8 mouse cellular contexts compared by ENCODE assay signal in genomic region chr6:42583488-42583872, GRCm38 (mm10). TPM values are rescaled to one million over a fixed set of nuclear protein-coding genes. Genes with fewer than 3 reads are reported as not detected.
DNase-seq lines count a peak whose midpoint lies in the region; ATAC-seq and TF ChIP-seq lines count a peak whose summit lies in the region.

No protein-coding gene starts in this region.

- DNase-seq in ES-E14 (ENCODE audit: low read depth, low spot score) = peak; percentile 37
- peak; percentile 77 for DNase-seq in adrenal gland, postnatal 25 days
- DNase-seq in embryonic facial prominence, embryonic 14.5 days (ENCODE audit: low spot score) = peak; percentile 62
- peak; percentile 78 for DNase-seq in hindbrain, embryonic 11.5 days (ENCODE audit: low spot score)
- peak; percentile 44 to 60 for DNase-seq in layer of hippocampus, postnatal 36 days
- DNase-seq in lung, postnatal 25 days (ENCODE audit: low spot score) = peak; percentile 60
- DNase-seq in right cerebral cortex, postnatal 36 days (ENCODE audit: low spot score in 2 of 2) = peak; percentile 16 to 34

- H3K4me1 ChIP-seq in ES-E14 (ENCODE audit: control insufficient read depth in 2 of 2, insufficient read depth in 2 of 2, low read length in 2 of 2, poor library complexity in 1 of 2) = no peaks in the 10 kb centered on the region
- no peaks in the 10 kb centered on the region for H3K4me1 ChIP-seq in embryonic facial prominence, embryonic 14.5 days (ENCODE audit: control insufficient read depth, insufficient read depth, low read length)
- no peaks in the 10 kb centered on the region for H3K4me1 ChIP-seq in hindbrain, embryonic 11.5 days (replicated peaks; ENCODE audit: control insufficient read depth, insufficient read depth, low read length)

- no peak overlapping the region for H3K4me3 ChIP-seq in ES-E14 (ENCODE audit: insufficient read depth in 1 of 2, low read depth in 1 of 2, low read length in 2 of 2, poor library complexity in 1 of 2, severe bottlenecking in 1 of 2)
- H3K4me3 ChIP-seq in embryonic facial prominence, embryonic 14.5 days (ENCODE audit: low read depth, low read length) = no peak overlapping the region
- H3K4me3 ChIP-seq in hindbrain, embryonic 11.5 days (ENCODE audit: low read depth, low read length) = no peak overlapping the region

- WGBS in embryonic facial prominence, embryonic 14.5 days = under 1% methylated on average over 7 of the region's 7 CpGs
- WGBS in hindbrain, embryonic 11.5 days = 1% methylated on average over 7 of the region's 7 CpGs

- H3K4me2 ChIP-seq in embryonic facial prominence, embryonic 14.5 days (ENCODE audit: low read depth, low read length) = peak overlapping the region; percentile 40
- H3K4me2 ChIP-seq in hindbrain, embryonic 11.5 days (replicated peaks; ENCODE audit: low read depth, low read length) = no peak overlapping the region

- no peaks in the 10 kb centered on the region for H3K36me3 ChIP-seq in ES-E14 (ENCODE audit: control insufficient read depth, insufficient read depth, low read length, poor library complexity, severe bottlenecking)
- H3K36me3 ChIP-seq in embryonic facial prominence, embryonic 14.5 days (ENCODE audit: control insufficient read depth, insufficient read depth, low read length) = no peaks in the 10 kb centered on the region
- H3K36me3 ChIP-seq in hindbrain, embryonic 11.5 days (ENCODE audit: control insufficient read depth, insufficient read depth, low read length) = no peaks in the 10 kb centered on the region

- ATAC-seq in embryonic facial prominence, embryonic 14.5 days (ENCODE audit: low read depth) = no peak
- ATAC-seq in hindbrain, embryonic 11.5 days (ENCODE audit: low FRiP score) = no peak
- no peak for ATAC-seq in erythroblast, adult 5-6 weeks (replicated peaks; ENCODE audit: low FRiP score, poor library complexity, severe bottlenecking)

- no peak overlapping the region for H3K9ac ChIP-seq in ES-E14 (ENCODE audit: insufficient read depth, low read depth, low read length, poor library complexity, severe bottlenecking)
- no peak overlapping the region for H3K9ac ChIP-seq in embryonic facial prominence, embryonic 14.5 days (ENCODE audit: low read depth, low read length)
- no peak overlapping the region for H3K9ac ChIP-seq in hindbrain, embryonic 11.5 days (ENCODE audit: low read depth, low read length)

- in situ Hi-C loops in ES-E14 (cut with MboI; ENCODE audit: low sequenced_read_pairs in 2 of 2, unreplicated experiment in 2 of 2) = loop anchor here in 1 of 2 experiments (10.0 kb wide), 1 partner anchor 349 kb away; no protein-coding TSS in a partner anchor

- no peaks in the 10 kb centered on the region for H3K9me3 ChIP-seq in ES-E14 (ENCODE audit: control insufficient read depth, insufficient read depth, low read depth, low read length)
- H3K9me3 ChIP-seq in embryonic facial prominence, embryonic 14.5 days (ENCODE audit: control insufficient read depth, low read length) = no peaks in the 10 kb centered on the region
- H3K9me3 ChIP-seq in hindbrain, embryonic 11.5 days (ENCODE audit: control insufficient read depth, low read length) = no peaks in the 10 kb centered on the region

- H3K27me3 ChIP-seq in embryonic facial prominence, embryonic 14.5 days (replicated peaks; ENCODE audit: control insufficient read depth, insufficient read depth, low read length) = no peaks in the 10 kb centered on the region
- no peaks in the 10 kb centered on the region for H3K27me3 ChIP-seq in hindbrain, embryonic 11.5 days (ENCODE audit: control insufficient read depth, insufficient read depth, low read length)

- H3K27ac ChIP-seq in ES-E14 (ENCODE audit: insufficient read depth, low read depth, low read length, poor library complexity, severe bottlenecking) = no peak overlapping the region
- no peak overlapping the region for H3K27ac ChIP-seq in embryonic facial prominence, embryonic 14.5 days (replicated peaks; ENCODE audit: low read depth, low read length)
- H3K27ac ChIP-seq in hindbrain, embryonic 11.5 days (ENCODE audit: low read depth, low read length) = no peak overlapping the region

TF ChIP-seq in ES-E14, 5 proteins besides CTCF, POLR2A, EP300 and RAD21:
- TF ChIP-seq ZC3H11A (IDR thresholded peaks at IDR 0.05; ENCODE audit: borderline replicate concordance, low read depth, low read length) = peak; percentile 45; the same call in 1 of the 2 replicates
- TF ChIP-seq CHD2 (IDR thresholded peaks at IDR 0.05; ENCODE audit: low read depth, low read length) = no peak
- no peak for TF ChIP-seq HCFC1 (IDR thresholded peaks at IDR 0.05; ENCODE audit: borderline replicate concordance, insufficient read depth, low read length)
- no peak for TF ChIP-seq ZNF384 (IDR thresholded peaks at IDR 0.05; ENCODE audit: low read depth, low read length)
- no peak for TF ChIP-seq MAFK (IDR thresholded peaks at IDR 0.05; ENCODE audit: insufficient read depth, low read depth, low read length)

RNA-seq across cellular contexts. Expression of gene Tcaf3, which starts 14.0 kb away (rescaled TPM):
- not detected in 2 replicates for total RNA-seq in ES-E14 (2012; rRNA removed)
- not detected in 2 replicates for total RNA-seq in adrenal gland, postnatal 25 days (2021)
- not detected in 2 replicates for polyA plus RNA-seq in embryonic facial prominence, embryonic 14.5 days (2014; fragmentation: Nextera tagmentation; extraction: Ambion mirVana)
- polyA plus RNA-seq in hindbrain, embryonic 11.5 days (2014; fragmentation: Nextera tagmentation; extraction: Ambion mirVana) = not detected in 2 replicates
- not detected for total RNA-seq in layer of hippocampus, postnatal 36 days (2021)
- not detected in 2 replicates for total RNA-seq in erythroblast, adult 5-6 weeks (2015; ENCODE audit: low replicate concordance)
- 0.42 TPM in 1 of 2 replicates, not detected in the other for total RNA-seq in erythroblast, adult 5-6 weeks (2017; ENCODE audit: low replicate concordance)

RNA-seq across cellular contexts. Expression of gene Olfr455, which starts 36.1 kb away (rescaled TPM):
- total RNA-seq in ES-E14 (2012; rRNA removed) = not detected in 2 replicates
- not detected in 2 replicates for total RNA-seq in adrenal gland, postnatal 25 days (2021)
- not detected in 2 replicates for polyA plus RNA-seq in embryonic facial prominence, embryonic 14.5 days (2014; fragmentation: Nextera tagmentation; extraction: Ambion mirVana)
- polyA plus RNA-seq in hindbrain, embryonic 11.5 days (2014; fragmentation: Nextera tagmentation; extraction: Ambion mirVana) = not detected in 2 replicates
- total RNA-seq in layer of hippocampus, postnatal 36 days (2021) = not detected
- not detected in 2 replicates for total RNA-seq in erythroblast, adult 5-6 weeks (2015; ENCODE audit: low replicate concordance)
- not detected in 2 replicates for total RNA-seq in erythroblast, adult 5-6 weeks (2017; ENCODE audit: low replicate concordance)

Comparison
In these comparisons a context has a peak if more than half of its experiments do, and no peak if none do; other contexts are left out.
1. DNase-seq: peak in every context shown above with its lines; median percentile 78 in hindbrain, embryonic 11.5 days; 77 in adrenal gland, postnatal 25 days; 62 in embryonic facial prominence, embryonic 14.5 days; 60 in lung, postnatal 25 days; 52 in layer of hippocampus, postnatal 36 days; 37 in ES-E14; 25 in right cerebral cortex, postnatal 36 days.